Mouse (Mus musculus) urinary bladder, postnatal 4 days (tissue): Measurements from ENCODE around the gene V1rd19.
"Not testable (repeated sequence)": the region's sequence is repeated elsewhere in the genome, so short reads cannot be mapped to it uniquely, and the experiment has no call there.

Experiments
- DNase-seq, 2 experiments: peaks; one replicate each; pipeline ENCODE4 v3.0.0; 2021 to 2022; ENCODE audit warnings: low spot score in 2 of 2

The V1rd19 gene

GRCm38 (mm10) chr7:24001391-24001790, at the start of gene V1rd19:
V1rd19 (plus strand) TSS chr7:24001691.
- DNase-seq = no peak

- not testable (repeated sequence) for DNase-seq
These were observed 33.4 kb upstream of the V1rd19 start for GRCm38 (mm10) chr7:23968044-23968443.

- not testable (repeated sequence) for DNase-seq
These were observed 27.2 kb upstream of the V1rd19 start, which contains the start of gene Vmn1r181 for GRCm38 (mm10) chr7:23974315-23974714. Vmn1r181 (plus strand) TSS chr7:23974615.

- DNase-seq = no peak
These were observed 51.3 kb downstream of the V1rd19 start, which contains the start of gene Vmn1r183 for GRCm38 (mm10) chr7:24052660-24053304. Vmn1r183 (plus strand) TSS chr7:24053254.
